Mouse (Mus musculus): ENCODE measurements at regions not wholly inside any gene's neighbourhood (a gene's known extent, or its start where the extent isn't known, plus 50 kb on each side); places are given as distances from the start of the nearest gene placed in this dataset.

DNA sequence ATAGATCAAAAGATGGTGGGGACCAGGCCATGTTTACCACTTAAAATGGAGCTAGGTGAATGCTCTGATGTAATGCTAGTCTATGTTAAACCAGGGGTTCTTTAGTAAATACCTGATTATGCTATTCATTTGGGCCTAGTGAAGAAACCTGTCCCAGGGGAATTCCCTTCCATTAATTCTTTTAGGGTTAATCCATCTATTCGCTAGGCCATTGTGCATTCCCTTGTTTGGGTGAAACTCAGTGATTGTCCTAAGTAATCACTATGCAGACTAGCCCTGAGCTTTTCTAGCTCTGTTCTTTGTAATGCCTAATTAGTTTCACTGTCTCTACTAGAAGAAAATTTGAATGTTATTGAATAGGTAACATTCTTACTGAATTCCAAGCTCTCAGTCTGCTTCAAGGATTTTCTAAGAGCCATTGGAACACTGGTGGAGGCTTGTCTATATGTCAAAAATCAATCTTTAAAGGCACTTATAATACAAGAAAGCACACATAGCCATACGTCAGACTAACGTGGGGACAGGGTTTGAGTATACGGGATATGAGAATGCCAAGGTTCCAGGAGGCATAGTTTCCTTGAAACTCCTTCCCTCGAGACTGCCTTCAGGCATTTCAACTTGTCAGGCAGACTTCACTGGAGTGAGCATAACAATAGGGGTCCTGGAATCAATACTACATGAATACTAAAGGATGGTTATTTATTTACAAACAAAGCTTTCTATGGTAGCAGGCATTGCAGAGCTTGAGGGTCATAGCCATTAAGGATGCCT is 266.9 kb upstream of the 4930578C19Rik start:
- no peak for DNase-seq (ENCODE audit: low spot score in 2 of 2)

DNA sequence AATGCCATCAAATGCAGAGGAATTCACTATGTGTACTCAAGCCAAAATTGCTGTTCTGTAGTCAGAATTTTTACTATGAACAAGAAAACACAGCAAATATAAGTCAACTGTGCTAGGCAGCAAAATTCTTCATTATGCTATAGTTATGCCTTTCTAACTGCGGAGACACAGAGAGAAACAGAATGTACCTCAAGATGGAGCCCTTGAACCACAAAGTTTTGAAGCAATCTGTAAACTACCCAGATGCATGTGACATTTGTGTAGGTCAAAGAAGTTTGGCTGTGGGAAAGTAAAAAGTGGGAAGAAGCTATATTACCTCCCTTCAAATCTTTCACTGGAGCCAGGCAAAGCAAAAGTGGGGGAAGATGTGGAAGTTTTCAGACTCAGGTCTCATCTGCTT is 226.0 kb upstream of the 4930578C19Rik start:
- DNase-seq (ENCODE audit: low spot score in 2 of 2) = no peak

DNA sequence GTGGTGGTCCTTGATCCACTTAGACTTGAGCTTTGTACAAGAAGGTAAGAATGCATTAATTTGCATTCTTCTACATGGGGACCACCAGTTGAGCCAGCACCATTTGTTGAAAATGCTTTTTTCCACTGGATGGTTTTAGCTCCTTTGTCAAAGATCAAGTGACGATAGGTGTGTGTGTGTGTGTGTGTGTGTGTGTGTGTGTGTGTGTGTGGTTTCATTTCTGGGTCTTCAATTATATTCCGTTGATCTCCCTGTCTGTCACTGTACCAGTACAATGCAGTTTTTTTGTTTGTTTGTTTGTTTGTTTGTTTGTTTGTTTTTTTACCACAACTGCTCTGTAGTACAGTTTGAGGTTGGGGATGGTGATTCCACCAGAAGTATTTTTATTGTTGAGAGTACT is 206.1 kb upstream of the 4930578C19Rik start:
- peak in 1 of 2 experiments; percentile 46 for DNase-seq (ENCODE audit: low spot score in 2 of 2)

DNA sequence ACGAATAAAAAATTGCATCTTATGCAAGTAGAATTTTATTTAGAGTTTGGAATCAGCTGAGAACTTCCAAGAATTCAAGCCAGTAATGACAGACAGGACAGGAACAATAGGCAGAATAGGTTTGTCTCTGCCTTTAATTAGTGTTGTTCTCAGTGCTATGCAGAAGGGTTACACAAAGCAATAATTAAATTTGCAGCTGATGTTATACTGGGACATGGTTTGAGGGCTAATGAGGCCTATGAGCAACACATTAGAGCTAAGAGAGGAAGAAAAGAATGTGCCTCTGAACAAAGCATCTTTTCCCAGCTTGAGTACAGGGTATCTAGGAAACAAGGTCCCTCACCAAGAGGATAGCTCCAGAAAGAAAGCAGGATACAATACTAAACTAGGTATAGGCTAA is 201.9 kb upstream of the 4930578C19Rik start:
- DNase-seq (ENCODE audit: low spot score in 2 of 2) = no peak

DNA sequence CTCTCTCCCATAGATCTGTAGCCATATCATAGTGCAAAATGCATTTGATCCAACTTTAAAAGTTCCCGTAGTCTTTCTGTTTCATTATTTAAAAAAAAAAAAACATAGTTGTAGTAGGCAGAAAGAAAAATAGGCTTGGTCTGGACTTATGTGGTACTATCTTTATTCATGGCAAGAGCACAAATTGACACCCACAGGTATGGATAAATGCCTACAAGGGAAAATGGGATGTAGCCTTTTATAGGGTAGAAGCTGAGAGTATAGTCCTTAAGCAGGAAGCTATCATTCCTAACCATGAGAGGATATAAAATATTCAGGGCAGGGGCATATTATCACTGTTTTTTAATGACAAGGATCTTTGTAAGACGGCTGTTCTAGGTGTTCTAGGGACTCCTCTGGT is 157.4 kb upstream of the 4930578C19Rik start:
- no peak for DNase-seq (ENCODE audit: low spot score in 2 of 2)
